Mouse (Mus musculus): ENCODE results near the gene Ppp2r5a.
A peak's percentile ranks its signal among the peaks of the same experiment; 100 is the strongest.

Ppp2r5a gene

DNA sequence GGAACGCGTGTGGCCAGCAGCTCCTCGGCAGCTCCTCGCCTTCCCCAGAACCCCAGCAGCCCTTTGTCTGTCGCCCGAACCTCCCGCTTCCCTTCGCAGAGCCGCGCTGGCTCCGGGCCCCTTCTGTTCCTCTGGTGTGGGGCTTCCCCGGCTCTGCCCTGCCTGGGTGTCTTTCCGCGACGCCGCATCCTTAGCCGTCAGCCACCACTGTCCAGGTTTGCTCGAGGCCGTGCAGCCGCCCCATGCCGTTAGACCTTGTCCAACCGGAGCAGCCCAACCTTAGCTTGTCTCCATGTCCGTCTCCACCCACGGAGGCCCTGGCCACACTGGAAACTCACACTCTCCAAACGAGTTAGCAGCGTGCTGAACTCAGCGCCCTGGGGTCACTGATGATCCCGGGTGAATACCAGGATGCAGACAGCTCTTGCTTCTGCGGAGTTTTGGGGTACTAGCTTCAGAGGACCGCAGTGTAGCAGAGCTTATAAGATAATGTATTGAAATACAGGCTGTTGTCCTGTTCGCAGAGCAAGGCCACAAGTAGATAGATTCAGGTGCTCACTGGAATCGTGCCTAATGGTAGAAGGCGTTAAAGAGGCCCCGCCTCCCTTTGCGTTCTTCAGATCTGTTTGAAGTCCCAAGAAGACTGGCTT lies 76.7 kb downstream of the Ppp2r5a start:
- DNase-seq (ENCODE audit: low read depth, low spot score): peak; percentile 39

DNA sequence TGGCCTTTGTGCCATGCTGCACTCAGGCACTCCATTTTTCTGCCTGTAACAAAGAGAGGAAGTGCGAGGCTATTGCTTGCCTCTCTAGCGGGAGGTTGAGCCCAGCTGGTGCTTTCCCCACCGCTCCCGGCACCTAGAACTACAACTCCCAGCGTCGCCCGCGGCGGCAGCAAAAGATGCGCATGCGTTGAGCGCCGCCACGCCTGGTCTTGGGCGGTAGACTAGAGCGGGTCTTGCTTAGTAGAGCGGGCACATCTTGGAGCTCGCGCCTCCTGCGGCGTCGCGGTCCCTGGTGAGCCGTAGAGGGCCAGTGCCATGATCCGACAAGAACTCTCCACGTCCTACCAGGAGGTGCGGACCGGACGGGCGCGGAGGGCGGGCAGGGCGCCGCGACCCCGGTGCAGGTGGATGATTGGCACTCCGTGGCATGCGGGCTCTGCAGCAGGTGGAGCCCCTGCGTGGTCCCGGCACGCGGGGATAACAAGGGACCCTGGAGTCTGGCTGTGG lies 77.3 kb downstream of the Ppp2r5a start, which contains the start of gene Tmem206:
Gene Tmem206, plus strand, starts transcription at position 187 of the 507 bp plus-strand sequence.
- peak; percentile 93 for DNase-seq (ENCODE audit: low read depth, low spot score)

DNA sequence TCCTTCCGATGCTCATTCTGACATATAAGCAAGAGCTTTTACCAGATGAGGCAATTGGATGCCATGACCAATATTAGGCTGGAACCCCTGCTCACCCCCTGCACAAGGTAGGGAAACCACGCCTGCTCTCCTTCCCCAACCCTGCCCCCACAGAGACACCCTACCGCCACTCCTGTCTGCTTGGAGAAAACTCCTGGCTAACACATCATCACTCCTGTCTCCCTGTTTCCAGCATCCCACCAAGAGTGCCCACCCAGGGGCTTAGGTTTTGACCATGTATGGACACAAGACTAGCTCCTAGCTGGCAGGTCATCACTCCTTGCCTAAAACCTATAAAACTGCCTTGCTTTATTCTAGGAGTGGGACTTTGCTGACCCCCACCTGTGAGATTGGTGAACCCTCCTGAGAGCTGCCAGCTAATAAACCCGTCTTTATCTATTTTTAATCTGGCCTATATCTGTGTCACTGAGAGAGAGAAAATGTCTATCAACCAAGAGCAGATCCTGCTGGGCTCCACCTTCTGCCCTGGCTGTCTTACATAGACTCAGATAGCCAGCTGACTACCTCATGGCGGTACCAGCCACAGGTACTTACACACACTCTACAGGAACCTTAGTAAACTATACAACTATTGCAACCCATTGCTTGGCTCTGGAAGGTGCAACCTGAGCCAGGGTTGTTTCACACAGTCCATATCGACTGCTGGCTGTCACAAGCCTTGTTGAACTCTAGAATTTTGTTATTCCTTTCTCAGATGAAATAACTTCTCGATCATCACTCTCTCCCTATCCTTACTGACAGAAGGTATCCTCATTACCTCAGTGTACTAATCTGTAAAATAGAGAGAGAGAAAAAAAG lies 78.1 kb downstream of the Ppp2r5a start:
- no peak for DNase-seq (ENCODE audit: low read depth, low spot score)

DNA sequence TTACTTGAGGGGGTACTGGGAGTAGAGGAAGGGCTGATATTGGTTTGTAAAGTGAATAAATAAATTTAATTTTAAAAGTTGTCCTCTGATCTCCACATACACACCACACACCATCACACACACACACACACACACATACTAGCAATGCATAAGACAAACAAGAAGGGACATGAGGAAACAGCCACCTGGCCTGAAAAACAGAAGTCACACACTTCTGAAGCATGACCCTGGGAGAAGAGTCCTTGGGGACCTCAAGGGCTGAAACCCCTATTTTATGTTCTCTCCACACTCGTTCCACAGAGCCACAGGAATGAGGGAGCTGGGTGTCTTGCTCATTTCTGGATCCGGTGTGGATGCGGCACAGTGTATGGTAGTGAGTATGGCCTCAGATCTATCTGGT lies 79.7 kb downstream of the Ppp2r5a start:
- no peak for DNase-seq (ENCODE audit: low read depth, low spot score)

DNA sequence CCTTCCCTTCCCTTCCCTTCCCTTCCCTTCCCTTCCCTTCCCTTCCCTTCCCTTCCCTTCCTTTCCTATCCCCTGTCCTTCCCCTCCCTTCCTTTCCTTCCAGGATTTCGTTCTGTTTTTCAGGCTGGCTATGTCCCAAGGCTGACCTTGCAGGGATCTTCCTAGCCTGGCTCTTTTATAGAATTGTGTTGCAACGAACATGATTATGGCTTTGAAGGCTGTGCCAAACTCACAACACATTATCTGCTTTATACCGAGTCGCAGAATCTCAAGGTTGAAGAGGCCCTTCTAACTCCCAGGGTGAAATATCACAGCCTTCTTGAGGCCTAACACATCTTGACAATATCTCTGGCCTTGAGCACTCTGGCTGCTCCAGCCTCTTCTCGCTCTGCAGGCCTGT lies 84.4 kb downstream of the Ppp2r5a start:
- DNase-seq (ENCODE audit: low read depth, low spot score): peak; percentile 29

DNA sequence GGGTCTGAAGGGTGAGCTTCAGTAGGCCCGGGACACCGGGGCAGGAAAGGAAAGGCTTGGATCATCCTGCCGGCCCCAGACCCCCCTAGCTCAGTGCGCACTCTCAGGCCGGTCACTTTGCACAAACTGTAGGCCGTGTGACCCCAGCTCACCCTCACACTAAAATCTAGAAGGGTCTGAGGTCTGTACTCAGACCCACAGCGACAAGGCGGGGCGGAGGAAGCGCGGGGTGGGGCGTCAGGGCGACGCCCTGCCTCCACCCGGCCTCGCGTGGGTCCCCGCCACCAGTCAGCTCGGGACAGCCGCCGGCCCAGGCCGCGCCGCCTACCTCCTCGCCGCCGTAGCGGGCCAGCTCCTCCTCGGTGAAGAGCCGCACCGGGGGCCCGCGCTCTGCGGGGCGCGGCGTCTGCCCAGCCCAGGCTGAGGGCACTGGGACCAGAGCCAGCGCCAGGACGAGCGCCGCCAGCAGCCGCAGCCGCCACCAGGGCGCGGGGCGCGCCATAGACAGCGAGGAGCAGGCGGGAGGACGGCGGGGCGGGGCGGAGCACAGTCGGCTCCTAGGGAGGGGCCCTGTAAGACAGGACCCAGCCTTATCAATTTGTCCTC lies 85.4 kb downstream of the Ppp2r5a start, which contains the start of gene Nenf:
Gene Nenf, minus strand, starts transcription at position 604 of the 606 bp plus-strand sequence.
- peak; percentile 61 for DNase-seq (ENCODE audit: low read depth, low spot score)

DNA sequence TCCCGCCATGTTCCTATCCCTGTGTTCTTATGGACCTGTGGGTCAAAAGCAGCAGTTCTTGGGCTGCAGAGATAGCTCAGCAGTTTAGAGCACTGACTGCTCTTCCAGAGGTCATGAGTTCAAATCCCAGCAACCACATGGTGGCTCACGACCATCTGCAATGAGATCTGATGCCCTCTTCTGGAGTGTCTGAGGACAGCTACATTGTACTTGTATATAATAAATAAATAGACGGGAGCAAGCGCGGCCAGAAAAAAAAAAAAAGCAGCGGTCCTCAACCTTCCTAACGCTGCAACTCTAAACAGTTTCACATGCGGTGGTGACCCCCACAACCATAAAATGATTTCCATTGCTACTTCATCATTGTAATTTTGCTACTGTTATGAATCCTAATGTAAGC lies 86.3 kb downstream of the Ppp2r5a start:
- peak; percentile 25 for DNase-seq (ENCODE audit: low read depth, low spot score)

DNA sequence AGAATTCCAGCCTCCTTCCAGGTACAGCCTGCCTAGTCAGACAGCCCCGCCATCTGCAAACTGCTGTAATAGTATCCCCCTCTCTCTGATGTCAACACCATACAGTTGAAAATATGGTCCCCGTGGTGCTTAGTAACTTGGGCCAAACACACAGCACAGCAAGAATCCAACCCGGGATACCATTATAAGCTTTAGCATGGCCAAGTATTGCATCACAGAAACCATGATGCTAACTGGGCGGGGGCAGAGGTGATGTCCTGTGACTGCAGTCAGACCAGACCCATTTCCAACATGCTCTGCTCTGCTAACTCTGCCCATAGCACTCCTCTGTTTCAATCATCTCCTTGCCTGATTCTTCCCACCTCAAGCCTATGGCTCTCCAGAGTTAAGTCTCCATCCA lies 89.1 kb downstream of the Ppp2r5a start:
- peak; percentile 59 for DNase-seq (ENCODE audit: low read depth, low spot score)

DNA sequence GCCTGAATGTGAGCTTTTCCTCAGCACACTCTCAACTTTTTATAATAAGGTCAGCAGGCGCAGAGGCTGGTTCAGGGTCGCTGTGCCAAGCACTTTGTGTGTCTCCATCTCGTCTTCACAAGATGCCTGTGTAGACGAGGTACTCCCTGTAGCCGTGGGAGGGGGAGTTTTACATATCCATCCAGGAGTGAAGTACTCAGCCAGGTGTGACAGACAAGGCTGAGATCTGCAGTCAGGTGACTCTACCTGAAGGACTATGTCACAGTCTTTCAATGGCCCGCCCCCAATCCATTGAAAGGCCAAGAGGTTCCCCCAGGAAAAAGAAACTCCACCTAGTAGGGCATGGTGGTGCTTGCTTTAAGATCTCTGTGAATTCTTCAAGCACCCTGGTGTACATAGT lies 89.9 kb downstream of the Ppp2r5a start:
- DNase-seq (ENCODE audit: low read depth, low spot score): no peak

DNA sequence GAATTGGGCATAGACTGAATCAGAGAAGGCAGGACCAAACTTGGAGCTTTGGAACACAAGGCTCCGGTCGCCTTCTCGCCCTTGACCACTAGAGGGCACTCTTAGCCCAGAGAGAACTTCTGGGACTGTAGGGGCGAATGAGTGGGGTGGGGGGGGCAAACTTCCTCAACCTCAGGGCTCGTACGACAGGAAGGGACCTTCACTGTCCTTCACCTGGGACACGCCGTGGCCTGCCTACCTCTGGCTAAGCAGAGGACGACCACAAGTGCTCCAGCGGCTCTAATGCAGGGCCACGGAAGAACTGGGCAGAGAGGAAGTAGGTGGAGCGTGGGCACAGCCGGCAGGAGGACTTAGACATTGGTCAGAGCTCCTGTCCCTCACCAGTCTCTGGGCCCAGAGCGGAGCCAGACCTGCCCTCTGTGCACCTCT lies 90.5 kb downstream of the Ppp2r5a start:
- DNase-seq (ENCODE audit: low read depth, low spot score): peak; percentile 91

DNA sequence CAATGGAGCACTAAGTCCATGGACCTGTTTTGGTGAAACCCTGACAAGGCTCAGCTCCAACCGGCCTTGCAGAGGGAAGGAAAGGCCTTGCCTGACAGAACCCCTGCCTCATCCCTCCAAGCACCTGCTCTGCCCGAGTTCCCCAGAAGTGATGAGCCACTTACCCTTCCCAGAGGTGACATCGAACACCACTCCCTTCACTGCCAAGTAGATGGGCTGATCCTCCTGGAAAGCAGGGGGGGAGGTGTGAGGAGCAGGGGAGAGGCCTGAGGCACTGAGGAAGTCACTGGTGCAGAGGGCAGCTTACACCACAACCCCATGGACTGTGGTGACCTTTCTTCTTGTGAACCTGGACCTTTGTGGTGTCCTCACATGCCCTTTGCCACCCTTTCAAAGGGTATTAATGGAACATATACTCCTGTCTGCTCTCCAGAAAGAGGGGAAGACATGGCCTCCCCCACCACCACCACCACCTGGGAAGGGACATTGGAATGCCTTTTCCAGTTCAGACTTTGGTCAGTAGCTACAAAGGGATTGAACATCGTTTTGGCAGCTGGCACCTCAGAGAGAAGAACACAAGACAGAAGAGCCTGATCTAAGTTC lies 91.7 kb downstream of the Ppp2r5a start:
- DNase-seq (ENCODE audit: low read depth, low spot score): no peak

DNA sequence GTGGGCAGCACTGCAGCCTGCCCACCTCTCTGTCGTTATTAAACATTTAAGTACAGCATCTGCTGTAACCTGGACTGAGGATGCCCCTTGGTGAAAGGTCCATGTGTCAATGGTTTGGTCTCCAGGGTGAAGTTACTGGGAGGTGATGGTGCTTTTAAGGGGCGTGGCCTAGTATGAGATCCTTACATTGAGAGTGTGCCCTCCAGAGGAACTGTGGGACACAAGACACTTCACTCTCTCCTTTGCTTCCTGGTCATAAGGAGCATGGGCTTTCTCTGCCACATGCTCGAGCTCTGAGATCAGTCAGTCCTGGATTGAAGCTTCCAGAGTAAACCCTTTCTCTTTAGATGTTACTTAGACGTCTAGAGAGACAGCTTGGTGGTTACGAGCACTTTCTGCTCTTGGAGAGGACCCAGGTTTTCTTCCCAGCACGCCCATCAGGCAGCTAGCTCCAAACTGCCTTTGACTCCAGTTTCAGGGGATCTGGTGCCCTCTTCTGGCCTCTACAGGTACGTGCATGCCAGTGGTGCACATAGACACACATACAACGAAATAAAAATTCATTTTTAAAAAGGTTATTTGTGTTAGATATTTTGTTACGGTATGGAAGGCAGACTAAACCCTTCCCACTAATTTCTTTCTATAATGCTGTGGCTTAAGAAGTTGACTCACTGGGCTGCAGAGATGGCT lies 95.2 kb downstream of the Ppp2r5a start:
- peak; percentile 41 for DNase-seq (ENCODE audit: low read depth, low spot score)

DNA sequence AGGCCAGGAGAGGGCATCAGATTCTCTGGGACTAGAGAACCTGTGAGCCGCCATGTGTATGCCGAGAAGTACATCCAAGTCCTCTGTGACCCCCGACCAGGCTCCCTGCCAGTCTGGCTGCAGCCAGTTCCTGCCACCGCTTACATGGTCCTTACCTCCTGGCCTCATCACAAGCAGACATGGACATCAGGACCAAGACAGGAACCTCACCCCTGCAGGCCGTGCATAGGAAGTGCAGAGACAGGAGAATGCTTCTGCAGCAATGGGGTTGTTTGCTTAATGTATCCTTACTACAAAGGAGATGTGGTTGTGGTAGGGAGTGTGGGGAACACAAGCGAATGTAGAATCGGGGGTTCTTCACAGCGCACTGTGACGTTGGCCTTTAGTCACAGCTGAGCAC lies 96.8 kb downstream of the Ppp2r5a start:
- no peak for DNase-seq (ENCODE audit: low read depth, low spot score)

DNA sequence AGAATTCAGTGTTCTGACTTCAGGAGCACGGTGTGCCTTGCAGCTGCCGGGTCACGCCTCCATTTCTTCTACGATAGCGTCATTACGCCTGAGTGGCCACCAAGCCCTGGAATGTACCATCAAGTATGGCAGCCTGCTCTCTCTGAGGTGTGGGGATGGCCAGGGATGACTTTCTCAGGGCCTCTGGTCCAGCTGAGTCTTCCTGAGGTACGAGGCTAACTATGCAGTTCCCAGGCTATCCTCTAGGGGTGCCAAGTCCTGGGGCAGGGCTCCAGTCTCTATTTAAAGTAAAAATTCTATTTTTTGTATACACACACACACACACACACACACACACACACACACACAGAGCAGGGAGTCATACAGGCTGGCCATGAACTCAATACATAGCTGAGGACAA lies 97.5 kb downstream of the Ppp2r5a start:
- no peak for DNase-seq (ENCODE audit: low read depth, low spot score)

DNA sequence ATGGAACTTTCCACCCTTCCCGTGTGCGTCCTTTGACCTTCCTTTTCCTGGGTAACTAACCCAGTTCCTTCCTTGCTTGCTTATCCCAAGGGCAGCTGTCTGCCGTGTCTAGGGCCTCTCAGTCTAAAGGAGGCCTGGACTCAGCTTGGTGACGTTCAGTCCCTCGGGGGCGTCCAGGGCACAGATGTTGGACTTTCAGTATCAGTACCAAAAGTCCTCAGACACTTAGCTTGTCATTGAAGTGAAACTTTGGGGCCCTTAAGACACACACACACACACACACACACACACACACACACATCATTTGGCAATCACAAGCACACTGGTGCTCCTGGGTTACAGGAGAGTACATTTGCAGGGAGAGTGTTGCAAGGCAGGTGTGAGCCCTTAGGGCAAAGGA lies 98.9 kb downstream of the Ppp2r5a start:
- no peak for DNase-seq (ENCODE audit: low read depth, low spot score)

DNA sequence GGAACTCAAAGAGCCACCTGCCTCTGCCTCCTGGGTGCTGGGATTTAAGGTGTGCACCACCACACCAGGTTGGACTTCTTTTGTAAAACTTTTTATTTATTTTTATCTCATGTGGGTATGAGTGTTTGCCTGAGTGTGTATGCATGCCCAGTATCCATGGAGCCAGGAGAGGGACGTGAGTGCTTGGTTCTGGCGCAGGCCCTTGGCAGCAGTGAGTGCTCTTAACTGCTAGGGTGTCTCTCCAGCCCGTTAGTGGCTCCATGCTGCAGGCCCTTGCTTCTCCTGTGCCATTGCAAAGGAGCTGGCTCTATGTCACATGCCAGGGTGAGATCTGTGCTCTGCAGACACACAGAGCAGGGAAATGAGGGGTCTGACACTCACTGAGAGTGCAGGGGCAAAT lies 99.3 kb downstream of the Ppp2r5a start:
- no peak for DNase-seq (ENCODE audit: low read depth, low spot score)

All from 3T3-L1 (cell line).